Mouse (Mus musculus) myocyte (in vitro differentiated cells): ENCODE measurements around the gene Krtap1-3.

Source experiments
- E2F4 ChIP-seq: IDR thresholded peaks from one replicate; pipeline ENCODE4 v1.6.1; 2011; ENCODE audit warnings: mild to moderate bottlenecking, control low read depth, moderate library complexity; ENCODE audit not compliant: insufficient read depth
- MAX ChIP-seq: IDR thresholded peaks from one replicate; pipeline ENCODE4 v1.6.1; 2011; ENCODE audit warnings: low read depth, mild to moderate bottlenecking, control low read depth
- POLR2A ChIP-seq: IDR thresholded peaks from one replicate; pipeline ENCODE4 v1.6.1; 2011; ENCODE audit warnings: low read depth, mild to moderate bottlenecking, control low read depth, moderate library complexity; ENCODE audit not compliant: insufficient read length
- TCF12 ChIP-seq: IDR thresholded peaks from one replicate; pipeline ENCODE4 v1.6.1; 2011; ENCODE audit warnings: mild to moderate bottlenecking, control low read depth; ENCODE audit not compliant: poor library complexity, insufficient read depth, severe bottlenecking
- TCF3 ChIP-seq: IDR thresholded peaks from one replicate; pipeline ENCODE4 v1.6.1; 2011; ENCODE audit warnings: low read depth, control low read depth; ENCODE audit not compliant: insufficient read length
- USF1 ChIP-seq: IDR thresholded peaks from one replicate; pipeline ENCODE4 v1.6.1; 2011; ENCODE audit warnings: low read depth, mild to moderate bottlenecking, control low read depth, moderate library complexity

DNA sequence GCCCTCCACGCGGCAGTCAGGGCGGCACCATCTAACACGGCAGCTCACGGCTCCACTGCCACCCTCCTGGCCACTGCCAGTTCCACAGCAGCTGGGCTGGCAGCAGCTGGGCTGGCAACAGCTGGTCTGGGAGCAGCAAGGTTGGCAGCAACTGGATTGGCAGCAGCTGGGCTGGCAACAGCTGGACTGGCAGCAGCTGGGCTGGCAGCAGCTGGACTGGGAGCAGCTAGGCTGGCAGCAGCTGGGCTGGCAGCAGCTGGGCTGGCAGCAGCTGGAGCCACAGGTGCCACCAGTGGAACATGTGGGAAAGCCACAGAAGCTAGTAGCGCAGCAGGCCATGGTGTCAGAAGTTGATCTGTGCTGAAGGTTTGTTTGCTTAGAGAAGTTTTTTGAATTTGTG, at the start of gene Krtap1-3:
- TF ChIP-seq TCF3 (peak; percentile 81), POLR2A (no peak), TCF12 (no peak), USF1 (no peak), MAX (no peak), E2F4 (no peak)
